ENCODE assay signal across 15 mouse cellular contexts in the genomic region with DNA sequence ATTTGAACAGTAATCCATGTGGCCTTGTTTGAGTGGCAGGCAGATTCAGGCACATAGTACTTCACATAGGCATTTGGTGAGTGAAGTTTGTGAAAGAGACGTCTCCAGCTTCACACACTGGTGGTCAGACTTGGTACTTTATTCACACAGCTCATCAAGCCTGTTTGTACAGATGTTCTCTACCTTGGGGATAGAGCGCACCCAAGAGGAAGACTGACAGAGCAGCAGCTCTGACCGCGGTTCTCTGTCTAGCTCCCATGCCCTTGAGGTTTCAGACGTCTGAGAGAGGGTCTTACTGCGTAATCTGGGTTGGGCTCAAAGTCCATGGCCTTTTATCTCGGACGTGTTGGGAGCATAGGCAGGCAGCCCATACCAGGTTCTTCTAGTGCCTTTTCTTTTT.
DNase-seq lines count a peak whose midpoint lies in the region; ATAC-seq and TF ChIP-seq lines count a peak whose summit lies in the region.
"Had no signal": no experiment of that assay in that cellular context is flagged by ENCODE, and none has a peak within 500 bp of the region (broad histone marks: within the 10 kb centered on the region; RNA-seq: fewer than 3 reads in every experiment).

No protein-coding gene starts in this region.

- H3K4me2 ChIP-seq in forebrain, postnatal 0 days (ENCODE audit: low read depth), result no peak overlapping the region
- no peak overlapping the region for H3K4me2 ChIP-seq in forebrain, embryonic 16.5 days (ENCODE audit: low read length)
- no peak overlapping the region for H3K4me2 ChIP-seq in midbrain, postnatal 0 days (ENCODE audit: low read depth, low read length, poor library complexity, severe bottlenecking)
- H3K4me2 ChIP-seq in midbrain, embryonic 14.5 days (ENCODE audit: low read length), result no peak overlapping the region
- no peak overlapping the region for H3K4me2 ChIP-seq in stomach, embryonic 15.5 days
- H3K4me2 ChIP-seq: embryonic facial prominence, embryonic 12.5 days; forebrain, embryonic 13.5 days; hindbrain, embryonic 14.5 days; midbrain, embryonic 15.5 days had no signal

- ATAC-seq in forebrain, postnatal 0 days, result no peak
- no peak for ATAC-seq in forebrain, embryonic 16.5 days
- no peak for ATAC-seq in midbrain, postnatal 0 days (ENCODE audit: low FRiP score)
- ATAC-seq in midbrain, embryonic 14.5 days (ENCODE audit: low FRiP score, low TSS enrichment), result no peak
- peak; percentile 21; the same call in 1 of the 2 replicates for ATAC-seq in stomach, embryonic 15.5 days (ENCODE audit: insufficient read depth, low FRiP score, low read depth)
- ATAC-seq: forebrain, embryonic 13.5 days; midbrain, embryonic 15.5 days had no signal

- H3K9ac ChIP-seq in forebrain, postnatal 0 days, result no peak overlapping the region
- H3K9ac ChIP-seq in forebrain, embryonic 16.5 days (replicated peaks; ENCODE audit: low read depth, low read length), result no peak overlapping the region
- no peak overlapping the region for H3K9ac ChIP-seq in midbrain, postnatal 0 days (replicated peaks; ENCODE audit: low read length, poor library complexity, severe bottlenecking)
- no peak overlapping the region for H3K9ac ChIP-seq in midbrain, embryonic 14.5 days (replicated peaks; ENCODE audit: low read length)
- H3K9ac ChIP-seq in stomach, embryonic 15.5 days, result no peak overlapping the region
- H3K9ac ChIP-seq: embryonic facial prominence, embryonic 12.5 days; forebrain, embryonic 13.5 days; hindbrain, embryonic 14.5 days; midbrain, embryonic 15.5 days had no signal

- no peak for DNase-seq in forebrain, postnatal 0 days
- DNase-seq in midbrain, postnatal 0 days (ENCODE audit: low spot score), result no peak
- DNase-seq in midbrain, embryonic 14.5 days, result no peak
- peak; percentile 34 for DNase-seq in induced T-regulatory cell, adult 2 months (ENCODE audit: low read depth)
- DNase-seq in spleen, adult 12 weeks (ENCODE audit: low spot score), result no peak
- DNase-seq in cerebellum, postnatal 25 days, result no peak
- DNase-seq: cerebellum, adult 18-20 months; heart, adult 18-20 months; thymus, postnatal 4 days had no signal

- WGBS in forebrain, postnatal 0 days, result 81% methylated on average over 8 of the region's 8 CpGs
- 83% methylated on average over 8 of the region's 8 CpGs for WGBS in forebrain, embryonic 16.5 days
- 78% methylated on average over 8 of the region's 8 CpGs for WGBS in midbrain, postnatal 0 days
- WGBS in midbrain, embryonic 14.5 days, result 82% methylated on average over 8 of the region's 8 CpGs
- 82% methylated on average over 8 of the region's 8 CpGs for WGBS in stomach, embryonic 15.5 days

- no peaks in the 10 kb centered on the region for H3K4me1 ChIP-seq in forebrain, postnatal 0 days (ENCODE audit: insufficient read depth)
- no peaks in the 10 kb centered on the region for H3K4me1 ChIP-seq in forebrain, embryonic 16.5 days (replicated peaks; ENCODE audit: control insufficient read depth, insufficient read depth, low read length)
- no peaks in the 10 kb centered on the region for H3K4me1 ChIP-seq in midbrain, postnatal 0 days (ENCODE audit: insufficient read depth, low read length)
- H3K4me1 ChIP-seq in midbrain, embryonic 14.5 days (ENCODE audit: control insufficient read depth, insufficient read depth, low read length), result no peaks in the 10 kb centered on the region
- H3K4me1 ChIP-seq in stomach, embryonic 15.5 days, result no peaks in the 10 kb centered on the region
- H3K4me1 ChIP-seq: embryonic facial prominence, embryonic 12.5 days; forebrain, embryonic 13.5 days; midbrain, embryonic 15.5 days had no signal

- no peaks in the 10 kb centered on the region for H3K27me3 ChIP-seq in forebrain, postnatal 0 days (ENCODE audit: insufficient read depth, low read length)
- no peaks in the 10 kb centered on the region for H3K27me3 ChIP-seq in forebrain, embryonic 16.5 days (replicated peaks; ENCODE audit: control insufficient read depth, insufficient read depth, low read length)
- no peaks in the 10 kb centered on the region for H3K27me3 ChIP-seq in midbrain, postnatal 0 days (ENCODE audit: insufficient read depth, low read length)
- no peaks in the 10 kb centered on the region for H3K27me3 ChIP-seq in midbrain, embryonic 14.5 days (ENCODE audit: control insufficient read depth, insufficient read depth, low read length)
- H3K27me3 ChIP-seq in stomach, embryonic 15.5 days (replicated peaks), result no peaks in the 10 kb centered on the region
- H3K27me3 ChIP-seq: embryonic facial prominence, embryonic 12.5 days; forebrain, embryonic 13.5 days; midbrain, embryonic 15.5 days had no signal

- TF ChIP-seq CTCF in forebrain, postnatal 0 days (IDR thresholded peaks at IDR 0.05; ENCODE audit: low read depth), result 0 out of 2 replicates have a peak, but pooled peaks have one; percentile 6
- peak; percentile 31; the same call in 1 of the 2 replicates for TF ChIP-seq CTCF in midbrain, postnatal 0 days (IDR thresholded peaks at IDR 0.05)

- no peak overlapping the region for H3K27ac ChIP-seq in forebrain, postnatal 0 days (ENCODE audit: low read depth, low read length)
- no peak overlapping the region for H3K27ac ChIP-seq in forebrain, embryonic 16.5 days (ENCODE audit: low read length)
- no peak overlapping the region for H3K27ac ChIP-seq in midbrain, postnatal 0 days (ENCODE audit: low read depth, low read length)
- no peak overlapping the region for H3K27ac ChIP-seq in midbrain, embryonic 14.5 days (replicated peaks; ENCODE audit: low read depth, low read length)
- H3K27ac ChIP-seq in stomach, embryonic 15.5 days, result no peak overlapping the region
- H3K27ac ChIP-seq: embryonic facial prominence, embryonic 12.5 days; forebrain, embryonic 13.5 days; hindbrain, embryonic 14.5 days; midbrain, embryonic 15.5 days had no signal

- H3K4me3 ChIP-seq in forebrain, postnatal 0 days (ENCODE audit: low read depth, low read length), result no peak overlapping the region
- H3K4me3 ChIP-seq in forebrain, embryonic 16.5 days (replicated peaks; ENCODE audit: low read length), result no peak overlapping the region
- no peak overlapping the region for H3K4me3 ChIP-seq in midbrain, postnatal 0 days (ENCODE audit: low read depth, low read length)
- no peak overlapping the region for H3K4me3 ChIP-seq in midbrain, embryonic 14.5 days (replicated peaks; ENCODE audit: low read depth, low read length)
- no peak overlapping the region for H3K4me3 ChIP-seq in stomach, embryonic 15.5 days (replicated peaks)
- H3K4me3 ChIP-seq: embryonic facial prominence, embryonic 12.5 days; forebrain, embryonic 13.5 days; midbrain, embryonic 15.5 days had no signal

- H3K36me3 ChIP-seq in forebrain, postnatal 0 days (ENCODE audit: insufficient read depth), result peaks cover 73% of the 10 kb centered on the region
- H3K36me3 ChIP-seq in forebrain, embryonic 16.5 days (ENCODE audit: control insufficient read depth, insufficient read depth), result peaks cover 41% of the 10 kb centered on the region
- peaks cover 68% of the 10 kb centered on the region for H3K36me3 ChIP-seq in midbrain, postnatal 0 days (ENCODE audit: insufficient read depth, low read length)
- peaks cover 89% of the 10 kb centered on the region for H3K36me3 ChIP-seq in midbrain, embryonic 14.5 days (ENCODE audit: control insufficient read depth, insufficient read depth, low read length)
- H3K36me3 ChIP-seq in stomach, embryonic 15.5 days, result peaks cover 19% of the 10 kb centered on the region; the same call in 1 of the 2 replicates

- H3K9me3 ChIP-seq in forebrain, postnatal 0 days (ENCODE audit: low read length), result no peaks in the 10 kb centered on the region
- H3K9me3 ChIP-seq in forebrain, embryonic 16.5 days (ENCODE audit: control insufficient read depth, low read length), result no peaks in the 10 kb centered on the region
- no peaks in the 10 kb centered on the region for H3K9me3 ChIP-seq in midbrain, postnatal 0 days (ENCODE audit: low read length)
- H3K9me3 ChIP-seq in midbrain, embryonic 14.5 days (ENCODE audit: control insufficient read depth, low read length), result no peaks in the 10 kb centered on the region
- no peaks in the 10 kb centered on the region for H3K9me3 ChIP-seq in stomach, embryonic 15.5 days
- H3K9me3 ChIP-seq: embryonic facial prominence, embryonic 12.5 days; forebrain, embryonic 13.5 days; midbrain, embryonic 15.5 days had no signal
